Comparison of ENCODE assay signal across 8 mouse cellular contexts in genomic region chr2:91923415-91924337, GRCm38 (mm10). TPM values are rescaled to one million over a fixed set of nuclear protein-coding genes. Genes with fewer than 3 reads are reported as not detected.
A peak's percentile ranks its signal among the peaks of the same experiment; 100 is the strongest.
DNase-seq lines count a peak whose midpoint lies in the region; ATAC-seq and TF ChIP-seq lines count a peak whose summit lies in the region.
"Had no signal": no experiment of that assay in that cellular context is flagged by ENCODE, and none has a peak within 500 bp of the region (broad histone marks: within the 10 kb centered on the region; RNA-seq: fewer than 3 reads in every experiment).

No protein-coding gene starts in this region.

- no peak for TF ChIP-seq POLR2A in lung, adult 2 months (IDR thresholded peaks at IDR 0.05; ENCODE audit: borderline replicate concordance, extremely low read depth, low read depth, low read length)

- no peak overlapping the region for H3K27ac ChIP-seq in heart, embryonic 10.5 days
- H3K27ac ChIP-seq in kidney, embryonic 14.5 days (ENCODE audit: low read depth, low read length), result no peak overlapping the region
- no peak overlapping the region for H3K27ac ChIP-seq in neural tube, embryonic 15.5 days (replicated peaks)

- H3K4me1 ChIP-seq in G1E (ENCODE audit: insufficient read depth, low read depth, low read length), result peaks cover 20% of the 10 kb centered on the region
- peaks cover 44% of the 10 kb centered on the region for H3K4me1 ChIP-seq in heart, embryonic 10.5 days
- peaks cover 9% of the 10 kb centered on the region for H3K4me1 ChIP-seq in kidney, embryonic 14.5 days (ENCODE audit: control insufficient read depth, insufficient read depth, low read length)
- peaks cover 19% of the 10 kb centered on the region for H3K4me1 ChIP-seq in lung, adult 2 months (ENCODE audit: control insufficient read depth, insufficient read depth, low read length)
- peaks cover 32% of the 10 kb centered on the region for H3K4me1 ChIP-seq in neural tube, embryonic 15.5 days

- peaks cover 51% of the 10 kb centered on the region for H3K27me3 ChIP-seq in G1E (ENCODE audit: insufficient read depth, low read length)
- H3K27me3 ChIP-seq in heart, embryonic 10.5 days (ENCODE audit: insufficient read depth, poor library complexity, severe bottlenecking), result peaks cover 62% of the 10 kb centered on the region
- H3K27me3 ChIP-seq in kidney, embryonic 14.5 days (ENCODE audit: control insufficient read depth, insufficient read depth, low read length), result peaks cover 26% of the 10 kb centered on the region
- peaks cover 53% of the 10 kb centered on the region for H3K27me3 ChIP-seq in neural tube, embryonic 15.5 days (replicated peaks)

- WGBS in heart, embryonic 10.5 days, result 6% methylated on average over 54 of the region's 54 CpGs
- 6% methylated on average over 54 of the region's 54 CpGs for WGBS in kidney, embryonic 14.5 days
- WGBS in lung, adult 2 months, result 6% methylated on average over 54 of the region's 54 CpGs
- 3% methylated on average over 54 of the region's 54 CpGs for WGBS in neural tube, embryonic 15.5 days

- H3K36me3 ChIP-seq in G1E (replicated peaks), result peaks cover 8% of the 10 kb centered on the region
- H3K36me3 ChIP-seq in heart, embryonic 10.5 days, result peaks cover 6% of the 10 kb centered on the region
- no peaks in the 10 kb centered on the region for H3K36me3 ChIP-seq in kidney, embryonic 14.5 days (ENCODE audit: control insufficient read depth, insufficient read depth, low read length)
- peaks cover 7% of the 10 kb centered on the region for H3K36me3 ChIP-seq in neural tube, embryonic 15.5 days

- H3K4me2 ChIP-seq in kidney, embryonic 14.5 days (replicated peaks; ENCODE audit: low read depth, low read length), result peak overlapping the region; percentile 32
- H3K4me2 ChIP-seq in neural tube, embryonic 15.5 days, result peak overlapping the region; percentile 93

- H3K4me3 ChIP-seq in G1E (ENCODE audit: low read depth, low read length), result peak overlapping the region; percentile 46; the same call in 1 of the 2 replicates
- peak overlapping the region; percentile 70 for H3K4me3 ChIP-seq in heart, embryonic 10.5 days
- peak overlapping the region; percentile 52; the same call in 1 of the 2 replicates for H3K4me3 ChIP-seq in kidney, embryonic 14.5 days (ENCODE audit: low read length)
- H3K4me3 ChIP-seq in lung, adult 2 months (replicated peaks; ENCODE audit: extremely low read depth, low read depth, low read length), result peak overlapping the region; percentile 60
- peak overlapping the region; percentile 69 for H3K4me3 ChIP-seq in neural tube, embryonic 15.5 days (replicated peaks)

- peak; percentile 90 for DNase-seq in CD4-positive, CD25-positive, alpha-beta regulatory T cell, adult 2 months (ENCODE audit: low read depth, low spot score)
- no peak for DNase-seq in G1E (ENCODE audit: low spot score)
- DNase-seq in cerebellum, postnatal 36 days, result peak; percentile 75 to 80
- peak; percentile 90 for DNase-seq in heart, embryonic 10.5 days (ENCODE audit: low spot score)
- peak; percentile 61 for DNase-seq in lung, adult 2 months

- no peak overlapping the region for H3K9ac ChIP-seq in kidney, embryonic 14.5 days (ENCODE audit: low read depth, low read length)
- peak overlapping the region; percentile 12; the same call in 1 of the 2 replicates for H3K9ac ChIP-seq in neural tube, embryonic 15.5 days (replicated peaks)

- ATAC-seq in G1E (ENCODE audit: extremely low read depth, insufficient number of reproducible peaks, low FRiP score, poor library complexity, severe bottlenecking), result no peak
- no peak for ATAC-seq in kidney, embryonic 14.5 days (ENCODE audit: low FRiP score, low TSS enrichment)
- peak; percentile 17; the same call in 1 of the 2 replicates for ATAC-seq in neural tube, embryonic 15.5 days (ENCODE audit: low FRiP score)

- TF ChIP-seq CTCF in G1E (IDR thresholded peaks at IDR 0.05; ENCODE audit: low read depth, low read length), result no peak
- peak; percentile 68 for TF ChIP-seq CTCF in lung, adult 2 months (IDR thresholded peaks at IDR 0.05; ENCODE audit: insufficient read depth, low read length)

- H3K9me3 ChIP-seq in G1E (replicated peaks), result peaks cover 30% of the 10 kb centered on the region
- H3K9me3 ChIP-seq in heart, embryonic 10.5 days, result no peaks in the 10 kb centered on the region
- H3K9me3 ChIP-seq in kidney, embryonic 14.5 days (ENCODE audit: control insufficient read depth, low read length), result no peaks in the 10 kb centered on the region
- no peaks in the 10 kb centered on the region for H3K9me3 ChIP-seq in neural tube, embryonic 15.5 days (replicated peaks)

RNA-seq across cellular contexts. Expression of gene Chrm4, which starts 3.4 kb away (rescaled TPM):
- total RNA-seq in G1E (2014; fragmentation: Nextera tagmentation) (0.60 TPM in 1 of 2 replicates, not detected in the other), G1E (2017) (0.11 and 0.23 TPM in 2 replicates)
- 0.04 TPM in 1 of 2 replicates, not detected in the other for polyA plus RNA-seq in G1E (2012)
- polyA plus RNA-seq in heart, embryonic 10.5 days (2016; fragmentation: Nextera tagmentation; extraction: Ambion mirVana), result 0.16 and 0.57 TPM in 2 replicates
- polyA plus RNA-seq in kidney, embryonic 14.5 days (2014; fragmentation: Nextera tagmentation; extraction: Ambion mirVana), result not detected in 2 replicates
- polyA plus RNA-seq in lung, adult 2 months (2012; rRNA removed), result 0.10 and 0.13 TPM in 2 replicates
- polyA plus RNA-seq in neural tube, embryonic 15.5 days (2015; fragmentation: Nextera tagmentation; extraction: Ambion mirVana), result 1.4 and 1.5 TPM in 2 replicates

RNA-seq across cellular contexts. Expression of gene Mdk, which starts 8.4 kb away (rescaled TPM):
- 4.5 and 4.9 TPM in 2 replicates for total RNA-seq in G1E (2014; fragmentation: Nextera tagmentation)
- 0.76 and 0.81 TPM in 2 replicates for total RNA-seq in G1E (2017)
- polyA plus RNA-seq in G1E (2012), result 5.5 and 5.8 TPM in 2 replicates
- polyA plus RNA-seq in heart, embryonic 10.5 days (2016; fragmentation: Nextera tagmentation; extraction: Ambion mirVana), result 1,001 and 1,694 TPM in 2 replicates
- 1,361 and 1,922 TPM in 2 replicates for polyA plus RNA-seq in kidney, embryonic 14.5 days (2014; fragmentation: Nextera tagmentation; extraction: Ambion mirVana)
- 10.0 and 10.1 TPM in 2 replicates for polyA plus RNA-seq in lung, adult 2 months (2012; rRNA removed)
- polyA plus RNA-seq in neural tube, embryonic 15.5 days (2015; fragmentation: Nextera tagmentation; extraction: Ambion mirVana), result 161 and 243 TPM in 2 replicates

RNA-seq across cellular contexts. Expression of gene Gm9821, which starts 21.8 kb away (rescaled TPM):
- total RNA-seq in G1E (2014; fragmentation: Nextera tagmentation) (not detected in 2 replicates), G1E (2017) (1.6 and 1.8 TPM in 2 replicates)
- polyA plus RNA-seq in G1E (2012), result 0.07 and 0.10 TPM in 2 replicates
- polyA plus RNA-seq in heart, embryonic 10.5 days (2016; fragmentation: Nextera tagmentation; extraction: Ambion mirVana), result 1.9 and 3.0 TPM in 2 replicates
- 0.31 and 0.49 TPM in 2 replicates for polyA plus RNA-seq in kidney, embryonic 14.5 days (2014; fragmentation: Nextera tagmentation; extraction: Ambion mirVana)
- polyA plus RNA-seq in lung, adult 2 months (2012; rRNA removed), result not detected in 2 replicates
- polyA plus RNA-seq in neural tube, embryonic 15.5 days (2015; fragmentation: Nextera tagmentation; extraction: Ambion mirVana), result 0.24 and 0.57 TPM in 2 replicates
- total RNA-seq: left cerebral cortex, postnatal 25 days had no signal

RNA-seq across cellular contexts. Expression of gene Dgkz, which starts 52.0 kb away (rescaled TPM):
- total RNA-seq in G1E (2014; fragmentation: Nextera tagmentation) (290 and 308 TPM in 2 replicates), G1E (2017) (115 and 146 TPM in 2 replicates)
- polyA plus RNA-seq in G1E (2012), result 403 and 416 TPM in 2 replicates
- 58.4 and 61.0 TPM in 2 replicates for polyA plus RNA-seq in heart, embryonic 10.5 days (2016; fragmentation: Nextera tagmentation; extraction: Ambion mirVana)
- polyA plus RNA-seq in kidney, embryonic 14.5 days (2014; fragmentation: Nextera tagmentation; extraction: Ambion mirVana), result 35.6 and 57.5 TPM in 2 replicates
- polyA plus RNA-seq in lung, adult 2 months (2012; rRNA removed), result 252 and 308 TPM in 2 replicates
- 34.8 and 45.9 TPM in 2 replicates for polyA plus RNA-seq in neural tube, embryonic 15.5 days (2015; fragmentation: Nextera tagmentation; extraction: Ambion mirVana)

Comparison
In these comparisons a context has a peak if more than half of its experiments do, and no peak if none do; other contexts are left out.
1. RNA of gene Mdk, which starts 8.4 kb away (polyA plus RNA-seq): 1,001 to 1,694 TPM in heart, embryonic 10.5 days, 1,361 to 1,922 TPM in kidney, embryonic 14.5 days and 161 to 243 TPM in neural tube, embryonic 15.5 days; 10.0 to 10.1 TPM in lung, adult 2 months and 5.5 to 5.8 TPM in G1E; every median in the first group is over 10 times any median in the second.
2. Peak in every context shown above with its lines, with median percentiles within 50 percentile points of each other: H3K4me3 ChIP-seq.